Mouse (Mus musculus) left cerebral cortex, postnatal 25 days (tissue): ENCODE measurements around the gene Sept11. TPM values are rescaled to one million over a fixed set of nuclear protein-coding genes. Genes with fewer than 3 reads are reported as not detected.
A peak's percentile ranks its signal among the peaks of the same experiment; 100 is the strongest.

Experiments
- DNase-seq, 2 experiments: peaks; one replicate each; pipeline ENCODE4 v3.0.0; 2022; ENCODE audit warnings: low spot score in 2 of 2, mixed read lengths in 1 of 2
- intact Hi-C: fragments of 180-260 bp; cut with DNase I; formaldehyde crosslinking; loops from one replicate; pipeline ENCODE4 v1.15.1; 2025
- total RNA-seq, 2 experiments: library from RNA; stranded (reverse); gene quantifications; 2 replicates each; pipeline ENCODE4 v1.2.3; 2021

Gene Sept11
- total RNA-seq: 100 to 1,000 TPM; 195 to 212 TPM

DNA sequence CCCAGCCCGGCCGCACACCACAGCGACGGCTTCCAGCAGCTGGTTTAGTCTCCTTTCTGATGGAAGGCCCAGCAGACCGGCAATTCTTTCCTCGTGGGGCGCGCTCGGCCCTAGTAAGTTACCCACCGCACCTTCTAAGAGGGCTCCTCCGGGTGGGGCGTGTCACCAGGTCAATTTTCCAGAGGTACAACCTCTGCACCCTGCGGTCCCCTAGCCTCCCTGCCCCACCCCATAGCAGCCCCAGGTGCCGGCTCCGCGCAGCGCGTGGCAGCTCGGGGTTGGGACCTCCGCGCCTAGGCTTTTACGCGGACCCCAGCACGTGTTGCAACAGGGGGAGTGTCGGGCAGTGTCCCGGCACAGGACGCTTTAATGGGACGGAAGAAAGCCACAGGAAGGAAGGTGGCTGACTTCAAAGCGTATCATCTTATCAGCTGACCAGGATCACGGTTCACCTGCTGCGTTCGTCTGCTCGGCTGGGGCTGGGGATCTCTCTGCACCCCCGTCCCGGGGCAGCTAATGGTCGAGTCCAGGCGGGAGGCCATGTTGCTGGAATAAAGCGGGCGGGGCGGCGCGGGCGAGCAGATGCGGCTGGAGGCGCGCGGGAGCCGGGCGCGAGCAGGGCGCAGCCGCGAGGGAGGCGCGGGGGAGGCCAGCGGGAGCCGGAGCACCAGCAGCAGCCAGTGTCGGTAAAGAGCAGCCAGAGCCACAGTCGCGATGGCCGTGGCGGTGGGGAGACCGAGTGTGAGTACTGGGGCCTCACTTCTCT, at the start of gene Sept11:
TSS of gene Sept11 (plus strand) at position 581 of the 766 bp plus-strand sequence.
- DNase-seq: peak; percentile 96
- intact Hi-C loops: loop anchor here (2.0 to 10.0 kb wide), 5 partner anchors 34 to 366 kb away; partner anchors contain the start of gene Ccng2

DNA sequence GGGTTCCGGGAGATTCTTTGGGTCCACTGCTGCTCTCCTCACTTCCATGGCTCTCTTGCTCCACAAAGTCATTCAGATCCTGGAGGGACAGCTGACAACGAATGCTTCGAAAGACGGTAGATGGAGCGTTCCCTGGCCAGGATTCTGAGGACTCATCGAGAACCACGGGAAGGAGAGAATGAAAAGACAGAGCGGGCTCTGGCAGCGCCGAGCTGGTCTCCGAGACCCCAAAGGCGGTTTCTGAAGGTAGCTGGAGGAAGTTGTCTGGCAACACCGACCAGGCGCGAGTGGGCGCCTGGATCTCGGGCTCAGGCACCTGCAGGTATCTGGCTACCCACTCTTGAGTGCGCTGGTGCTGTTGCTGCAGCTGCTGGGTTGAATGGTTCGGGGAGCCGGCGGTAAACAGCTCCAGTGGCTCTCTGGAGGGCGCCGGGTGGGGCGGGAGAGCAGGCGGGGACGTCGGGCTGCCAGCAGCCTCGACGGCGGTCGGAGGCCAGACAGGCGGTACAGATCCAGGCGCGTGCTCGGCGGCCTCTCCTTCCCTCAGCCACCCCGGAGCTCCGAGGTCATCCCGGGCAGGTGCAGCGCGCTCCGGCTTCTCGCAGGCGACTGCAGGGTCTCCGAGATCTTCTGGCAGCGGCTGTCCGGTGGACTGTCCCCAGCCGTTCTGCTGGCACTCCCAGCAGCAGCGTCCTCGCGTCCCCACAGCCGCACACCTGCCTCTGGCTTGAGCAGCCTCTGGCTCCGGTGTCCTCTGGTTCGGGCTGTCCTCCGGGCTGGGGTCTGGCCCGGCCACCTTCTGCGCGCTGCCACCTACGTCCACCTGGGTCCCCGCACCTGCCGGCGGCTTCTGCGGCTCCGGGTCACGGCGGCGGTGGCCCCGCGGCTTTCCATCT, 49.3 kb upstream of the Sept11 start:
- intact Hi-C loops: loop anchor here (1.0 kb wide), 1 partner anchor 89 kb away; no protein-coding TSS in a partner anchor
- DNase-seq: no peak

DNA sequence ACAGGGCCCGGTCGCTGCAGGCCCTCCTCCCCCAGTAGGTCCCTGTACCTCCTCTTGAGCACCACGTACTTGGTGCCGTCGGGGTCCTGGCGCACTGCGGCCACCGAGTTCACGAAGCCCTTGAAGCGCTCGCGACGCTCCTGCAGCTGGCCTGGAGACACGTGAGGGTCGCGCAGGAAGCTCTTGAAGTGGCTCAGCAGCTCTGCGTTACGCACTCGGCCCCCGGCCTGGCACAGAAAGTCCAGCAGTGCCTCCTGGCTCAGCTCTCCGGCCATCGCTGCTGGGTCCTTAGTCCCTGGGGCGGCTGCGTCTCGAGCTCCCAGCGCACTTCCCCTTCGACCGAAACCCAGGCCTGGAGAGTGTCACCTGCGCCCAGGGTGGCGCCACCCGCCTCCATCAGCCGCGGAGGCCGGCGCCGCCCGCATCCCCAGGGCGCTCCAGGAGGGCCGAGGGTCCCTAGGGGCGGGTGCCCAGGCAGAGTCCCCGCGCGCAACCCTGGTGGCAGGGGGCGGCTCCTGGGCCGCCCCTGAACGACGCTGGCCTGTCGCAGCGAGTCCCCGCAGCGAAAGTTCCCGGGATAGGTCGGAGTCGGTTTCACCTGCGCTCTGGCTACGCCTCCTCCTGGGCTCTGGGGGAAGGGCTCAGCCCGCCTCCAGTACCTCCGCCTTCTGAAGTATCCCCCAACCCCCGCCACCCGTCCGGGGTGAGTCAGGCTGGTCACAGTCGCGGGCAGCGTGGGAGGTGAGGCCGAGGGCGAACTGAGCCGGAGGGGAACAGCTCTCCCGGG, 48.5 kb upstream of the Sept11 start, which contains the start of gene Sowahb:
TSS of gene Sowahb (minus strand) at position 439 of the 787 bp plus-strand sequence.
- DNase-seq: peak in 1 of 2 experiments; percentile 72
- intact Hi-C loops: loop anchor here (1.0 kb wide), 1 partner anchor 43 kb away; no protein-coding TSS in a partner anchor

DNA sequence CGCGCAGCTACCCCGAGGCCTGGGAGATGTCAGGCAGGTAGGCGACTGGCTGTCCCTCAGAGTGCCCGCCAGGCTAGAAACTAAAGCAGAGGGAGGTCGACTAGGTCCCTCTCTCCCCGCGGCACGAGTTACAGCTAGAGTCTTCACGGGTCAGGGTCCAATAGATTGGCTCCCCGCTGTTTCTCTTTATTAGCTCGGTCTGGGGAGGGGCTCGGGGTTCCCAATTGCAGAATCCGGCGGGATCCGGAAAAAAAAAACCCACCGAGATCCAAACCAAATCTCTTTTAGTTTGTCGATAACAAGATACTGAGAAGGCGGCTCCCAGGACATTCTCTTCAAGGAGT, 47.9 kb upstream of the Sept11 start:
- intact Hi-C loops: loop anchor here (1.0 kb wide), 1 partner anchor 44 kb away; no protein-coding TSS in a partner anchor
- no peak for DNase-seq

DNA sequence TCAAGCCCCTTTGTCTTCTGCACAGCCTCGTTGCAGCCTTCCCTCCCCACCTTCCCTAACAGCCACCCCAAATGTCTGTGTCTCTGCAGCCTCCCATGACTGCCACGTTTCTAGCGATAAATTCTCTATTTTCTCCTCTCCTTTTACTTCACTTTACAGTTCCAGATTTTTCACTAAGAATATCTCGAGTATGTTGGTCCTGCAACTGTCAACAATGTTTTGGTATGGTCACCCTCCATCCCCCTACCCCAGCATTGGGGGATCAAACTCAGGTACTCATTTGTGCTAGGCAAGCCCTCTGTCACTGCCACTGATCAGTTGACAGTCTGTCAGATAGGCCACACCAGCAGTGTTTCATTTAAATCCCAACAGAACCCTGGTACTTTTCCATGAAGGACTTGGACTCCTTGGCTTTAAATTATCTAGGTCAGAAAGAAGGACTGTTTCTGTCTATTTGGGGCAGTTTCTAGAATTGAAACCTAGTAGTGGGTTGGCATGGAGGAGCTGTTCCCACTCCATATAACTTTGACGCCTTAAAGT, 46.9 kb upstream of the Sept11 start:
- intact Hi-C loops: no loop called here
- DNase-seq: peak in 1 of 2 experiments; percentile 35

DNA sequence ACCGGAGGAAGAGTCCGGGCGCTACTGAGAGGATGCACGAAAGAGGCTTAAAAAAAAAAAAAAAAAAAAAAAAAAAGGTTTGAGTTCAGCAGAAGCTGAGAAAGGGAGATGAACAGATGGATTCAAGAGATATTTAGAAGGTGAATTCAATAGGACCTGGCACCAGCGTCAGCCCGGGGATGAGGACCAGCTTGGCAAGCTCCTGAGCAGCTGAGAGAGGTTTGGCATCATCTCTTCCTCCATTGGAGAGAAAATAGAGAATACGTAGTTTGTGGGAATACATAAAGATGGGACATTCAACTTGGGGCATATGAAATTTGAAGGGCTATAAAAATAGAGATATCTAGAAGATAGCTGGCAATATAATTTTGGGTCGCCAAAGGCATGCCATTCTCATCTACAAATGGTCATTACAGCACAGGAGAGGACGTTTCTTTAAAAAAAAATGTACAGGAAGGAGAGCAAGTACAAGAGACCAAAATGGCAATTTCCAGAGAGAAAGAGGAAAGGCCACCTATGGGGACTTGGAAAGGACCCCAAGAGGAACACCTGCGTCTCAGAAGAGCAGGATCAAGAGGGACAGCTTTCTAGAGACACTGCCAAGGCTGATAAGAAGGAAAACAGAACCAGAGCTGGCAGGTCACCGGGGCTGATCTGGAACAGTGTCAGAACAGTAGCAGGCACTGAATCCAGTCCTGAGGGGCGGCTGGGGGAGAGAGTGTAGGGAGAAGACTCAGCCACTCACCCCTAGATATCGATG, 44.6 kb upstream of the Sept11 start:
- peak in 1 of 2 experiments; percentile 43 for DNase-seq
- intact Hi-C loops: no loop called here

DNA sequence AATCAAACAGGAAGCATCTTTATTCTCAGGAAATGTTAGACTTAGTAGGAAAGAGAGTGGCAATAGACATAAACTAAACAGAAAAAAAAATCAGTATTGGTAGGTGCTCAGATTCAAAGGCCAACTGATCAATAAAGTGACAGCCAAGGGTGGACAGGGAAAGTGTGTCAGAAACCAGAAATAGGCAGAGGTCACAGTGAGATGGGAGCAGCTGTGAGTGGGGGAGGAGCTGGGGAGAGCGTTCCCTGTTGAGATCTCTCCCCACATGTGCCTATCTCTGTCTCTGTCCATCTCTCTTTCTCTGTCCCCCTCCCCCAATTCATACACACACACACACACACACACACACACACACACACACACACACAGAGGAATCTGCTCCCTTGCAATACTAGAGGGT, 43.3 kb upstream of the Sept11 start:
- intact Hi-C loops: no loop called here
- DNase-seq: no peak

DNA sequence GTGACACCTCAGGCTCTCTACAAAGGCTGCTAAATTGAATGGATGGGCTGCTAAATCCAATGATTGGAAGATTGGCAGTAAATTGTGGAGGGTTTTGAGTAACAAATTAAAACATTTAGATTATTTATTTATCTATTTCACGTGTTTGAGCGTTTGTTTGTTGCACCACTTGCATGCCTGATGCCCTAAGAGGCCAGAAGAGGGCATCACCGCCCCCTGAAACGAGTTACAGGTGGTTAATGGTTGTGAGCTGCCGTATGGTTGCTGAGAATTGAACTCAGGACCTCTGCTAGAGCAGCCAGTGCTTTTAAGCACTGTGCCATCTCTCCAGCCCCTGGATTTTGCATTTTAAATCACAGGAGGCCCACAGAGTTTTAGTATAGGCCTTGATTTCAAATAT, 42.2 kb upstream of the Sept11 start:
- intact Hi-C loops: no loop called here
- DNase-seq: no peak

DNA sequence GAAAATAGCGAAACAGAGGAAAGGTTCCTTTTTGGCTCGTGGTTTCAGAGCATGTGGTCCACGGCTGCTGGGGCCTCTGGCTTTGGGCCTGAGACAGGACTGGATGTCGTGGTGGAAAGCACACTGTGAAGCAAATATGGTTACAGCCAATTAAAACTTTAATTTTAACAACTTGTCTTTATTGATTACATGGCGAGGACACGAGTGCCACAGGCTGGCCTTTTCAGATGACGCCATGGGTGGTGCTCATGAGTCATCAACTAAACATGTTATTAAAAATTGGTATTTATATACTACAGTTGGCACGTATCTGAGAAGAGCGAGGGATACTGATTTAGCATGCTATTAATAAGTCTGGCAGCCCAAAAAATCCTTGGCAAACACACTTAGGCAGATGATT, 41.3 kb upstream of the Sept11 start:
- intact Hi-C loops: no loop called here
- peak in 1 of 2 experiments; percentile 34 for DNase-seq

DNA sequence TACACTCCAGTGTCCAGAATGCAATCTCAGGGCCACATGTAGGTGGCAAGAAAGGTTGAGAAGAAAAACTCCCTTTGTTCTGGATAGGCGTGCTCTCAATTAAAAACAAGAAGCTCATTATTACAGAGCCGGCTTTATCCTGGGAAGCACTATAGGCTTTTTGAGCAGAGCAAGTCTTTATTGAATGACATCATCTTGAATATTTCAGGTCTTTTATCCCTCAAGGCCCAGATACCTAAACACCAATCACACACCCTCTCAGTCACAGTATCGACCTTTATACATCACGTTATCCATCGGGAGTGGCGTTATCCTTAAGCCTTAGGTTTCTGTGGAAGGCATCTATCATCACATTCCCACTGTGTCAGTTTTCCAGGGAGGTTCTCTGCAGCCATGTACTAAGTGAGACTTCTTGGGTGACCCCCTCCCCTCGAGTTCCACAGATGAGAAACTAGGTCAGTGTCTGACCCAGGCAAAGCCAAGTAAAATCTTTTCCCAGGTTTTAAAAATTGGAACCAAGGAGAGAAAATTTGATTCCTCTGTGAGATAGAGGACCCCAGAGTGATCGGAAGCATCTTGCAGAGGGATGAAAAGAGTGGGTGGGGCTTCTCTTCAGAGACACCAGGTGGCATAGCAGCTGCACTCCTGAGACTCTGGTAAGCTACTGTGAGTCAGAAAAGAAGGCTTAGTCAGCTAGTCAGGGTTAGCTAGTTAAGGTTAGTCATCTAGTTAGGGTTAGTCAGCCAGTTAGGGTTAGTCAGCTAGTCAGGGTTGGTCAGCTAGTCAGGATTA, 39.4 kb upstream of the Sept11 start:
- intact Hi-C loops: no loop called here
- peak; percentile 20 to 46 for DNase-seq

DNA sequence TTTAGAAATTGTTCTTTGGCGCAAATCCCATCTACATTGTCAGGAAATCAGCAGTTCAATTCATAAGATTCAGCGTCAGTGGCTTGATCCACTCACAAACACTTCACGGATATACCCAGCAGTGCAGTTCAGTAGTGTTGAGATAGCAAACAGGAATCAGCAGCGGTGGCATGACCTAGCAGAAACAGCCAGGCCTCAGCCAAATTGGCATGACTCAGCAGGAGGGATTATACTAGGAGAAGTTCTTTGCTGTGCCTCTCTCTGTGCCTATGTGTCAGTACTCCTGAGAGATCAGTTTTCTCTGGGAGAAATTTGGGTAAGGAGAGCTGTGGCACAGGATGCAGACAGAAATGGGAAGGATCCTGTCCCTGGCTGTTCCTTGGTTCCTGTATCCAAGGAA, 32.4 kb upstream of the Sept11 start:
- intact Hi-C loops: no loop called here
- DNase-seq: no peak

DNA sequence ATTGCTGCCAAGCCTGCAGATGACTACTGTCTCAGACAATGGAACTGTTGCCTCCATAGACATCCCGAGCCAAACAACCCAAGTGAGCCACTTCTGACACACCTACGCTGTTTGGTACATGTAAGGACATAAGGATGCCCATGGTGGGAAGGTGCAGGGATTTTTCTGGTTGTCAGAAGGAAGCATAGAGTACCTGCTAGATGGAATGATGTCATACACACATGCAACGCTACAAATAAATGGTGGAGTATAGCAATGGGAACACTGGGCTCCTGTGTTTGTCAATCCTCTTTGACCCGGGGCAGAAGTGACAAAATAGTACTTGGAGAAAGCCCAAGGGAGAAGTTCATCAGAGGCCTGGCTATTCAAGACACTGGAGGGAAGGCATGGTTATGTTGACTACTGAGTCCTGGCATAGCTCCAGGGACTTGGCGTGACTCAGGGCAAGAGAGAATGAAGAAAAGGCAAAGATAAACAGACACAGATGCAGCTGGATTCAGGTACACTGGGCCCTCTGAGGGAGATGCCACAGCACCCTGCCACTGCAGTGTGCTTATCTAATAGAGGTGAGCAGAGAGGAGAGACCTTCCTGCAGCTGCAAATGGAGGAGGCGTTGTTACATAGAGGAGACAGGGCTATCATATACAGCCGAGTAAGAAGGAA, 15.4 kb upstream of the Sept11 start:
- intact Hi-C loops: no loop called here
- no peak for DNase-seq

DNA sequence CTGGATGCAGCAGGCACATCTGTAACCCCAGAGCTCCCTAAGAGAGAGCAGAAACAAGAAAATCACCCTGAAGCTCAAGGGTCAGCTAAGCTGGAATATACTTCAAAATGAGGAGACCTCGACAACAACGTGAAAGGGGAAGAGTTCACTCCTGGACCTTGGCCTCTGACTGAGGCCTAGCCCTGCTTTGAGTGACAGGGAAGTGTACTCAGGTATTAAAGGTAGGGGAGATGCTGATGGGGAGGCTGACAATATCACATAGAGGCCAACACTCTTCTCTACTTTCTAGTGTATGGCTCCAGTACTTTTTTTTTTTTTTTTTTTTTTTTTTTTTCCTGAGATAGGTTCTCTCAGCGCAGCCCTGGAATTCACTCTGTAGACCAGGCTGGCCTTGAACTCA, 13.6 kb upstream of the Sept11 start:
- no peak for DNase-seq
- intact Hi-C loops: no loop called here

DNA sequence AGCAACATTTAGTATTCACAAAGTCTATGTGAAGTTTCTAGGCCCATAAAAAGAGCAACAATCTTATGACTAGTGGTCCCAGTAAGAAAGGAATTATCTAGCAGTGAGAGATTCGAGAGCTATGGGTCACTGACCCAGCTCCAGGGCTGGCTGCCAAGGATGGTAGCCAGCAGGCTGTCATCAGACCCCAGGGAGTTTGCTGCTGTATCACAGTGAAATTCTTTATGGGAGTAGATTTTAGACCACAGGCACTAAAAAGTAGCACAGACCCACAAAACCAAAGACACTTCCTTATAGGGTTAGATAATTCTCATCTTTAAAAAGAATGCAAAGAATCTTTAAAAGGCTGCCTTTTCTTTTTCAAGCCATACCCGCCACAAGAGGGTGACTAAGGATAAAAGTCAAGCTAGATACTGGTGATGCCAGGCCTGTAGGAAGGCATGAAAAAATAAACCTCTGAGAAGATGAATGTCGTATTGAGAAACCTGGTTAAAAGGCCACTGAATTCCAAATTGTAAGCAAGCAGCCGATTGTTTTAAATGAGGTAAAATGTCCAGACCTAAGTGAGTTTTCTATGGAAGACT, 8.1 kb upstream of the Sept11 start:
- peak in 1 of 2 experiments; percentile 30 for DNase-seq
- intact Hi-C loops: loop anchor here (2.0 to 10.0 kb wide), 2 partner anchors 80 to 240 kb away; no protein-coding TSS in a partner anchor

DNA sequence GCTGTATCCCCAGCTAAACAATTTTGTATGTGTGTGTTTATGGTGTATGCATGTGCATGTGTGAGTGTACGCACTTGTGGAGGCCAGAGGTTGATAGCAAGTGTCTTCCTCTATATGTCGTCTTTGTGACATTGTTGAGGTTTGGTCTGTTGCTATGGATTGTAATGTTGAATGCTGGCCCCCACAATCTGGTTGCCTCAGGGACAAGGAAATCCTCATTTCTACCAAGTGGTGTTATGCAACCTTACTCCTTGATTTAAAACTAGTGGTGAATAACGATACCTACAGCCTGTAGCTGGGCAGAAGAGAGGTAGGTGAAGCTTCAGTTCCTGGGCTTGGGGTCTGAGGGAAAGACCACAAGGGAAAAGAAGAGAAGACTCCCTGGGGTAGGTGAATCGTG, 7.3 kb upstream of the Sept11 start:
- intact Hi-C loops: loop anchor here (2.0 to 10.0 kb wide), 2 partner anchors 79 to 239 kb away; no protein-coding TSS in a partner anchor

DNA sequence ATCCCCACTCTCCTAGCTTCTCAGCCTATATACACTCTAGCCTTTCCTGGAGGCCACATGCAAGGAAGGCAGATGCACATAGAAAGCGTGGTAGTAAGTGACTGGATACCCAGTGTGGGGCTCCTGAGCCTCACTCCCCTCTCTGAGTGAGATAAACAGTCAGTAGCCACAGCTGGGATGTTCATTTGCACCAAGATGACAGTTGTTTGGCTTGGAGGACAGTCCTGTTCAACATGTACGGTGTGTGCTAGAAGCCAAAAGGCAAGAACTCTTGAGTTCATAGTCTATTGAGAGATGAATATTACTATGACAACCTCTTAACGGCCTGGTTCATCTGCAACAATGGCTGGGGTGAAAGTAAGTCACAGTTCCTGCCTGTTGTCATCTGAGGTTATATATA, 2.0 kb upstream of the Sept11 start:
- intact Hi-C loops: loop anchor here (5.0 to 10.0 kb wide), 2 partner anchors 174 to 364 kb away; partner anchors contain the start of gene Ccng2
- no peak for DNase-seq

More for the DNA sequence above, 7.3 kb upstream of the Sept11 start:
- DNase-seq: no peak
